Mouse (Mus musculus) spleen, postnatal 36 days (tissue): ENCODE results near the gene G430095P16Rik.

ENCODE experiments used
- DNase-seq, 2 experiments: peaks; one replicate each; pipeline ENCODE4 v3.0.0; 2022; ENCODE audit warnings: low spot score in 2 of 2, mixed read lengths in 1 of 2

The G430095P16Rik gene

DNA sequence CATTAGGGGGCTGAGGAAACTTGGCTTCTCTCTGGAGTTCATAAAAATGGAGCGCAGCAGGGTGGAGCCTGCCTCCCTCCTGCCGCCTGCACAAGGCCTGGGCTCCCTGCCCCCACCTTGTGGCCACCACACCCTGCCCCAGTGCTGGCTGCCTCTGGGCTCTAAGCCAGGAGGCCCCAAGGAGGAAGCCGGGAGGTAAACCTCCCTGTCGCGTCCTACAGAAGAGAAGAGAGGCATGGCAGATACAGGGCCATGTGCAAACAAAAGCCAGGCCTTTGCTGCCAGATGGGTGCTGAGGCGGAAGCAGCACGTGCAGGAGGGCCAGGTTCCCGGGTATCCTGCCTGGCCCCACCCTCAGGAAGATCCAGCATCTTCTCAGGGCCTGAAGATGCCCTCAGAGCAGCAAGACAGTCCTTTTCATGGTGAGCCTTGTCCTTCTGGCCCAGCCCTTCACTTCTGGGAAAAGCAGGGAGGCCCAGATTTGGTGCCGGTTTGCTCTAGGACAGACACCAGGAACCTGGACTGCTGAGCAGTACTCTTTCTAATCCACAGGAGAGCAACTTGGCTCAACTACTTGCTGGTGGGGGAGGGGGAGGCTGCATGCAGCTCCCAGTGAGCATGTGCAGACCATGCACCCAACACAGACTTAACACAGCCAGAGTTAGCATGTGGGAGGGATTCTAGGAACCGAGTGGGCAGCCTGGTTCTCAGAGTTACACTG, at the start of gene G430095P16Rik:
TSS of gene G430095P16Rik (plus strand) at position 158 of the 721 bp plus-strand sequence.
- peak; percentile 84 to 87 for DNase-seq

- no peak for DNase-seq
These were observed 45.5 kb upstream of the G430095P16Rik start for GRCm38 (mm10) chr8:84677305-84677704.

- DNase-seq: no peak
These were observed 41.3 kb upstream of the G430095P16Rik start for GRCm38 (mm10) chr8:84681476-84681875.

DNA sequence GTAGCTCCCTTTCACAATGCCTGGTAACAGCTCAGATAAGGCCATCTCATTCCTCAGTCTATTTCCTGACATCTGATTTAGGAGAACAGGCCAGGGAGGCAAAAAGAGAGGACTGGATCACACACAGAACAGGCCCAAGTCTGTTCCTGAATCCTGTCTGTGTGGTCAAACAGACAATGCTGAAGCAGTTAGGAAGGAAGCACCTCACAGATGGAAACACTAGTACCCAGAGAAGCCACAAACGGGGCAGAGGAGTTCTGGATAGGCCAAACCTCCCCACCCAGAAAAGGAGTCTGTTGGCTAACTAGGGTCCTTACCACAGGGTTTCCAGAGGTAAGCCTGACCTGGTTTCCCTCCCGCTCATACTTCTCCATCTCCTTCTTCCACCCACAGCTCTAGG, 40.5 kb upstream of the G430095P16Rik start:
- DNase-seq: no peak

DNA sequence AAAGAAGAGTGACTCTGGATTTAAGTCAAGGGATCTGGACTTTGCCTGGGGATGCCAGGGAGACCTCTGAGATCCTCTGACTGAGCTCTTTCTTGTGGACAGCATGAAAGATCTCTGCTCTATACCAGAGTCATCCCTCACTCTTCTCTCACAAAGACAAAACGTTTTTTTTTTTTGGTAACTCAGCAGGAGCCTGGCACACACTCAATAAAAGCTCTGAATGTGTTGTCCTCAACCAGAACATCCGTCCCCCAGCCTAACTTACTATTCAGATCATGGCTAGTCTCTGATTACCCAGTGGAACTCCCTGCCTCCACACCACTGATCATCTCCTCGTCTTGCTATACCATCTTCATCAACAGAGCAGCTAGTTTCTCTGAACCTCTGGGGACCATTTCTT, 38.3 kb upstream of the G430095P16Rik start:
- DNase-seq: no peak

DNA sequence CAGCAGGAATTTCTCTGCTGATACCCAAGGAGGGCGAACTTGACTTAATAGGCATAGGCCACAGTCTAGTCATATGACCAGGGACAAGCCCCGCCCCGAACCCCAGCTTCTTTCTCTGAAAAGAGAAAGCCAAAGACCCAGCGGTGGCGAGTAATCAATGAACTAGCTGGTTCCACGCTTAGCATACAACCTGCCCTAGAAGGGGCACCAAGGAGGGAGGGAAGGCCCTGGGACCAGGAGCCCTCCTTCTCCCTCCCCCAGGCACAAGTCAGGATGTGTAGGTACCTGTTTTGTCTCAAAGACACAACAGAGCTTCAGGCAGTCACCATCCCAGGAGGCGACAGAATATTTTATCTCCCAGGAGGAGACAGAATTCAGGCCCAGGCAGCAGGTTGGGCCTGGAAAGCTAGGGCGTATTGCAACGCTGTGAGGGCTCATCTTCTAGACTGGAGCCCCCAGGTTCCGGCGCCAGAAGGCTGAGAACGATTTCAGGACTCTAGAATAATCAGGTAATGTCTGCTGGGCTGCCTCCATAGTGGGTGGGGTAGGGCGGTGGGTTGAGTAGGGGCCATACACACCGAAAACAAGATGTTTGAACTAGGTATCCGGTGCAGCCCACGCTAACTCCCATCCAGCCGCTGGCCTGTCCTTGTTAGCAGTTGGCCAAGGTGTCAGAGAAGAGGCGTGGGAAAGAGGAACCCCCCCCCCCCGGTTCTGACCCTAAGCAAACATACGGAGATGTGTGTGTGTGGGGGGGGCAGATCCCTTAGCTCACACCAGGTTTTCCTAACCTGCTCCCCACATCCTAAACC, 36.4 kb upstream of the G430095P16Rik start, which contains the start of gene Trmt1:
TSS of gene Trmt1 (plus strand) at position 117 of the 812 bp plus-strand sequence.
- peak; percentile 36 to 63 for DNase-seq

GRCm38 (mm10) chr8:84687003-84687704, 35.7 kb upstream of the G430095P16Rik start:
- DNase-seq: peak in 1 of 2 experiments; percentile 25

GRCm38 (mm10) chr8:84687705-84688100, 35.1 kb upstream of the G430095P16Rik start, which contains the start of gene Nacc1:
Gene Nacc1, minus strand, starts transcription at chr8:84687862.
- DNase-seq: peak; percentile 89 to 90

DNA sequence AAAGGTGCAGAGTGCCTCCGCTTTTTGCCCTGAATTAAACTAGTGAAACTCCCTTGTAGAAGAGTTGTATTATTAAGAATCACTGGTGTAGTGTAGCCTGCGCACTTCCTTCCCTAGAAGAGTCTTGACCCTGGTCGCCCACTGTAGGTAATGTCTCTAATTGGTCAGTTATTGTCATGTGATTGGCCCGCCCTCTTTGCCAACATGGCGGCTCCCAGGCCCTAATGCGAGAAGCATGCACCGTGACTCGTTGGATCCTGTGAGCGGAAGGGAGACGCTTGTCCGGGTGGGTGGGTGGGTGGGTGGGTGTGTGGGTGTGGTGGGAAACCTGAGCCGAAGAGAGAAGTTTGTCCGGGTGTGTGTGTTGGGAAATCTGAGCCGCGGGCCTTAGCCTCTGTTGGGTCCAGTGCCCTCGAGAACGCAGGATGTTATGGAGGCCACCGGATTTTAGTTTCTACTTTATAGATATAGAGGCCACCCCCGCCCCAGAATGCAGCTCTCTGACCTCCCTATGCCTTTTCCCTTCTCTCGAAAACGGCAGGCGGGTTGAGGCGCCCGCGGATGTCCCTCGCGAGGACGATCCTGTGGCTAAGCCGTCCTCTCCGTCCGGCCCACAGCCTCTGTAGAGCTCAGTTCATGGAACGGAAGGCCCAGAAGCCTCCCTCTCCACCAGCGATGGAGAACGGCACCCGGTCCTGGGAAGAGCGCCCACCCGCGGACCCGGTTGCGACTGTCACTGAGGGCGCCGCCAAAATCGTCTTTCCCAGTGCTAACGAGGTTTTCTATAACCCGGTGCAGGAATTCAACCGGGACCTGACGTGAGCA, 33.5 kb upstream of the G430095P16Rik start:
- peak; percentile 89 to 92 for DNase-seq

GRCm38 (mm10) chr8:84693332-84693731, 29.5 kb upstream of the G430095P16Rik start:
- no peak for DNase-seq

DNA sequence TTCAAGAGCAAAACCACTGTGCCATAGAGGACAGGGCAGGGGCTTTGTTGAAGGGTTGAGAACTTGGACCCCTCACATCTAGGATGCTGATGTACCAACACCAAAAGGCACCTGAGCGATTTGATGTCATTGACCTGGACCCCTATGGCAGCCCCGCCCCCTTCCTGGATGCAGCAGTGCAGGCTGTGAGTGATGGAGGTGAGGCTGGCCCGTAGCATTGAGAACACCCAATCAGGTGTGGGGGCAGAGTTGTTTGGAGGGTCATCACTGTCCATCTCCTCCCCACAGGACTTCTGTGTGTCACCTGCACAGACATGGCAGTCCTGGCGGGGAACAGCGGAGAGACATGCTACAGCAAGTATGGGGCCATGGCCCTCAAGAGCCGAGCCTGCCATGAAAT, 27.7 kb upstream of the G430095P16Rik start:
- DNase-seq: no peak

DNA sequence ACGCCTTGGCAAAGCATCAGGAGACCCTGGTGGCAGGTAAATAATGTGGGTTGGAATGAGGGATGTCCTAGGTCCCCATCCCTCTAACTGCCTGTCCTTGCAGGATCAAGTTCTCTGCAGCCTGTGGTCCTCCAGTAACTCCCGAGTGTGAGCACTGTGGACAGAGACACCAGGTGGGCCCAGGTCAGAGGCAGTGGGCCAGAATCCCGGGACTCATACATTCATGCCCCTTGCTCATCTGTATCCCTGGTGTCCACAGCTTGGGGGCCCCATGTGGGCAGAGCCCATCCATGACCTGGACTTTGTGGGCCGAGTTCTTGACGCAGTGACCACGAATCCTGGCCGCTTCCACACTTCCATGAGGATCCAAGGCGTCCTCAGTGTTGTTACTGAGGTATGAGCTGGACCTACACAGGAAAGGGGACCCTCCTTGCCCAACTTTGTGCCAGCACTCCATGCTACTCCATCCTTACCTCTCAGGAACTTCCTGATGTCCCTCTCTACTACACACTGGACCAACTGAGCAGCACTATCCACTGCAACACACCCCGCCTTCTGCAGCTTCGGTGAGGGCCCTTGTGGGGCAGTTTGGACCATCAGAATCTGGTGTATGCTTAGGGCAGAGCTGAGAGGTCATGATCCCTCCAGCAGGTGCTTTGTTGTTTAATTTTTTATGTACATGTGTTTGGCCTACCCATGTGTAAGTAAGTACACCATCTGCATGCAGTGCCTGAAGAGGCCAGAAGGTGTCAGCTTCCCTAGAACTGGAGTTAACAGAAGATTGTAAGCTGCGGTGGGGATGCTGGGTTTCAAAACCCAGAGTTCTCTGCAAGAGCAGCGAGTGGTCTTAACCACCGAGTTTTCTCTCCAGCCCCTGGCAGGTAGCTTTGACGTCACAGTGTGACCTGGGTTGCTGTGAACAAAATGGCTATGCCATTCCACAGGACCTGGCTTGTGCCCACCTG, 25.4 kb upstream of the G430095P16Rik start:
- DNase-seq: peak; percentile 53 to 66

DNA sequence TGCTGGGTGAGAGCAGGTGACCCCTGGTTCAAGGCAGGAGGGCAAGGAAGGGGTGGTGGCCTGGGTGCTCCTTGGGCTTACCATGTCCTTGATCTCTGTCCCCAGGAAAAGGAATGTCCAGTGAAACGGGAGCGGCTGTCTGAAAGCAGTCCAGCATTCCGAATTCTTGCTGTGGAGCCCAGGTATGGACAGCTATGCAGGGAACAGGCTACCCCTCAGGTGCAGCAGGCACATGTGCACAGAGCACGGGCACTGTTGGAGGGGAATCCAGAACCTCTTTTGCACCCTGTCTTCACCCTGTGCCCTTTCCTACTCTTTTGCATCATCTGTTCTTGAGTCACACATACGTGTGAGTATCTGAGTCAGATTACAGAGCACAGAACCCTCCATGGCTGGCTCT, 24.5 kb upstream of the G430095P16Rik start:
- no peak for DNase-seq

- DNase-seq: peak; percentile 12 to 34
These were observed 23.8 kb upstream of the G430095P16Rik start for GRCm38 (mm10) chr8:84698929-84699401.

- peak; percentile 74 to 81 for DNase-seq
These were observed 22.9 kb upstream of the G430095P16Rik start for GRCm38 (mm10) chr8:84699861-84700322.

DNA sequence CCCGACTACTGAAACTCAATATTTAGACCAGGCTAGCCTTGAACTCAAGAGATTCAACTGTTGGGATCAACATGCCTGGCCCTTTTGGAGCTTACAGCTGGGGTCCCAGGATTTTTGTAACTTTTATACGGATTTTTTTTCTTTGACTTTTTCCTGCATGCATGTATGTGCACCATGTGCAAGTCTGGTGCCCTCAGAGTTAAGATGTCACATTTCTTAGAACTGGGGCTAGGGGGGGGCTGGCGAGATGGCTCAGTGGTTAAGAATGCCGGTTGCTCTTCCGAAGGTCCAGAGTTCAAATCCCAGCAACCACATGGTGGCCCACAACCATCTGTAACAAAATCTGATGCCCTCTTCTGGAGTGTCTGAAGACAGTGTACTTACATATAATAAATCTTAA, 22.3 kb upstream of the G430095P16Rik start:
- DNase-seq: peak in 1 of 2 experiments; percentile 32

GRCm38 (mm10) chr8:84700941-84701911, 21.6 kb upstream of the G430095P16Rik start, which contains the start of gene Lyl1:
Gene Lyl1, plus strand, starts transcription at chr8:84701457.
- DNase-seq: peak; percentile 88 to 90

GRCm38 (mm10) chr8:84702561-84702960, 20.2 kb upstream of the G430095P16Rik start:
- peak; percentile 24 to 34 for DNase-seq
